Mouse (Mus musculus) heart, postnatal 0 days (tissue): ENCODE data around the gene Tlx2.

ENCODE experiments used
- CTCF ChIP-seq: IDR thresholded peaks from 2 replicates; pipeline ENCODE4 v1.5.1; 2016; ENCODE audit warnings: antibody characterized with exemption, control low read depth, low read depth
- EP300 ChIP-seq: IDR thresholded peaks from 2 replicates; pipeline ENCODE4 v1.6.1; 2016; ENCODE audit warnings: antibody characterized with exemption, low read depth

GRCm38 (mm10) chr6:83092416-83093127 is 22.5 kb upstream of the Tlx2 start:
- TF ChIP-seq CTCF = no peak
- TF ChIP-seq EP300 = no peak
